Mouse (Mus musculus) midbrain, postnatal 0 days (tissue): ENCODE results near the gene Blzf1. TPM values are rescaled to one million over a fixed set of nuclear protein-coding genes. Genes with fewer than 3 reads are reported as not detected.

Experiments
- ATAC-seq: fragments of 200-750 bp; cut with Nextera tagmentation; 2 replicates; pipeline ENCODE4 v1.8.0; 2017; ENCODE audit warnings: moderate number of reproducible peaks, mild to moderate bottlenecking, moderate TSS enrichment, moderate library complexity; ENCODE audit not compliant: low FRiP score
- DNase-seq: peaks from one replicate; pipeline ENCODE4 v3.0.0-alpha.2; 2015; ENCODE audit warnings: low spot score
- H3K27ac ChIP-seq: fragments of 300-500 bp; sonication (generic); 2 replicates; pipeline ENCODE4 v1.5.1; 2014; ENCODE audit warnings: low read depth, mild to moderate bottlenecking, low read length, mixed read lengths
- H3K27me3 ChIP-seq: fragments of 300-500 bp; sonication (generic); 2 replicates; pipeline ENCODE4 v1.6.1; 2014; ENCODE audit warnings: low read length, control low read depth, mixed read lengths; ENCODE audit not compliant: insufficient read depth
- H3K36me3 ChIP-seq: fragments of 300-500 bp; sonication (generic); 2 replicates; pipeline ENCODE4 v1.6.1; 2014; ENCODE audit warnings: low read length, control low read depth, mixed read lengths; ENCODE audit not compliant: insufficient read depth
- H3K4me1 ChIP-seq: fragments of 300-500 bp; sonication (generic); 2 replicates; pipeline ENCODE4 v1.6.1; 2014; ENCODE audit warnings: mild to moderate bottlenecking, control low read depth, antibody characterized with exemption, low read length, mixed read lengths; ENCODE audit not compliant: insufficient read depth
- H3K4me2 ChIP-seq: fragments of 300-500 bp; sonication (generic); 2 replicates; pipeline ENCODE4 v1.6.1; 2014; ENCODE audit warnings: low read depth, mild to moderate bottlenecking, low read length, mixed read lengths; ENCODE audit not compliant: poor library complexity, severe bottlenecking
- H3K4me3 ChIP-seq: fragments of 300-500 bp; sonication (generic); 2 replicates; pipeline ENCODE4 v1.5.1; 2014; ENCODE audit warnings: low read depth, mild to moderate bottlenecking, low read length, moderate library complexity
- H3K9ac ChIP-seq: fragments of 300-500 bp; sonication (generic); replicated peaks from 2 replicates; pipeline ENCODE4 v1.6.1; 2014; ENCODE audit warnings: mild to moderate bottlenecking, low read length, moderate library complexity, mixed read lengths; ENCODE audit not compliant: poor library complexity, severe bottlenecking
- H3K9me3 ChIP-seq: fragments of 300-500 bp; sonication (generic); 2 replicates; pipeline ENCODE4 v1.6.1; 2016; ENCODE audit warnings: low read length, control low read depth
- CTCF ChIP-seq: IDR thresholded peaks from 2 replicates; pipeline ENCODE4 v1.5.1; 2016; ENCODE audit warnings: antibody characterized with exemption, mild to moderate bottlenecking
- whole genome bisulfite sequencing: fragments of 180-500 bp; shearing (Covaris S2); extraction: QIAGEN DNeasy Blood & Tissue Kit; methylation state at CpG from one replicate; pipeline ENCODE4 v1.1.7; 2014; 5-methylcytosine and 5-hydroxymethylcytosine counted together
- polyA plus RNA-seq: library from polyadenylated mRNA; unstranded; fragments of >200 nt; fragmentation: Nextera tagmentation; extraction: Ambion mirVana; gene quantifications from 2 replicates; pipeline ENCODE4 v1.2.1, GENCODE M21; 2015
- total RNA-seq: library from RNA; depleted of rRNA; stranded (reverse); fragments of >200 nt; gene quantifications from 2 replicates; pipeline ENCODE4 v1.2.3, GENCODE M21; 2014

The Blzf1 gene
- total and polyA plus RNA-seq, 2 experiments from 2014 or later: 16.7 to 22.5 TPM

- Histone ChIP-seq H3K36me3 (peaks cover 12% of the 10 kb centered on the region), H3K27me3 (no peaks in the 10 kb centered on the region), H3K4me3 (no peak overlapping the region), H3K9ac (no peak overlapping the region), H3K4me1 (no peaks in the 10 kb centered on the region), H3K4me2 (no peak overlapping the region), H3K27ac (no peak overlapping the region), H3K9me3 (no peaks in the 10 kb centered on the region)
- no peak for DNase-seq
- WGBS: 88% methylated on average over 5 of the region's 5 CpGs
- no peak for ATAC-seq
- no peak for TF ChIP-seq CTCF
These were observed 6.8 kb upstream of the Blzf1 start for GRCm38 (mm10) chr1:164314085-164314484.

- TF ChIP-seq CTCF: 0 out of 2 replicates have a peak, but pooled peaks have one; percentile 9
- peak overlapping the region; percentile 63 for H3K9ac ChIP-seq
- WGBS: 9% methylated on average over 10 of the region's 10 CpGs
- H3K36me3 ChIP-seq: peaks cover 8% of the 10 kb centered on the region
- H3K4me2 ChIP-seq: peak overlapping the region; percentile 75
- no peaks in the 10 kb centered on the region for H3K27me3 ChIP-seq
- H3K4me3 ChIP-seq: peak overlapping the region; percentile 74
- DNase-seq: no peak
- peaks cover 4% of the 10 kb centered on the region; the same call in 1 of the 2 replicates for H3K4me1 ChIP-seq
- H3K9me3 ChIP-seq: no peaks in the 10 kb centered on the region
- no peak for ATAC-seq
- peak overlapping the region; percentile 68; the same call in 1 of the 2 replicates for H3K27ac ChIP-seq
These were observed 633 bp upstream of the Blzf1 start for GRCm38 (mm10) chr1:164307922-164308321.

- no peak within 1 kb of the TSS for H3K4me3 ChIP-seq
- H3K4me1 ChIP-seq: peaks cover 4% of the 10 kb centered on the region; the same call in 1 of the 2 replicates
- DNase-seq (no peak), ATAC-seq (no peak)
- H3K9me3 ChIP-seq: no peaks in the 10 kb centered on the region
- 88% methylated on average over 5 of the region's 5 CpGs for WGBS
- no peak within 1 kb of the TSS for H3K4me2 ChIP-seq
- TF ChIP-seq CTCF: no peak
- no peak within 1 kb of the TSS for H3K9ac ChIP-seq
- peaks cover 24% of the 10 kb centered on the region for H3K36me3 ChIP-seq
- H3K27me3 ChIP-seq: no peaks in the 10 kb centered on the region
- no peak within 1 kb of the TSS for H3K27ac ChIP-seq
These were observed 3.5 kb downstream of the Blzf1 start, which contains the start of gene Nme7 for GRCm38 (mm10) chr1:164303821-164304220. Gene Nme7, plus strand, starts transcription at chr1:164304121.

- H3K36me3 ChIP-seq: peaks cover 38% of the 10 kb centered on the region
- no peak for TF ChIP-seq CTCF
These were observed 5.3 kb downstream of the Blzf1 start for GRCm38 (mm10) chr1:164301949-164302348.

GRCm38 (mm10) chr1:164296473-164296872, 10.8 kb downstream of the Blzf1 start:
- ATAC-seq: no peak
- H3K36me3 ChIP-seq: peaks cover 45% of the 10 kb centered on the region
- TF ChIP-seq CTCF: no peak

More at GRCm38 (mm10) chr1:164301949-164302348, 5.3 kb downstream of the Blzf1 start:
- WGBS: 91% methylated on average over 4 of the region's 4 CpGs
- ATAC-seq: no peak
- H3K27me3 ChIP-seq: no peaks in the 10 kb centered on the region
- H3K9me3 ChIP-seq: no peaks in the 10 kb centered on the region
- no peak for DNase-seq
- H3K4me2 ChIP-seq: no peak overlapping the region
- H3K4me1 ChIP-seq: peaks cover 4% of the 10 kb centered on the region; the same call in 1 of the 2 replicates
- no peak overlapping the region for H3K4me3 ChIP-seq
- H3K27ac ChIP-seq: no peak overlapping the region
- no peak overlapping the region for H3K9ac ChIP-seq

GRCm38 (mm10) chr1:164294071-164294470, 13.2 kb downstream of the Blzf1 start:
- Histone ChIP-seq H3K36me3 (peaks cover 44% of the 10 kb centered on the region), H3K27ac (no peak overlapping the region), H3K4me2 (no peak overlapping the region), H3K4me1 (no peaks in the 10 kb centered on the region), H3K9ac (no peak overlapping the region), H3K4me3 (no peak overlapping the region), H3K27me3 (no peaks in the 10 kb centered on the region), H3K9me3 (no peaks in the 10 kb centered on the region)
- DNase-seq: no peak
- no peak for TF ChIP-seq CTCF
- no peak for ATAC-seq
- 95% methylated on average over 6 of the region's 6 CpGs for WGBS

More at GRCm38 (mm10) chr1:164296473-164296872, 10.8 kb downstream of the Blzf1 start:
- Histone ChIP-seq H3K27me3 (no peaks in the 10 kb centered on the region), H3K9me3 (no peaks in the 10 kb centered on the region), H3K4me1 (no peaks in the 10 kb centered on the region), H3K9ac (no peak overlapping the region), H3K27ac (no peak overlapping the region), H3K4me2 (no peak overlapping the region), H3K4me3 (no peak overlapping the region)
- no peak for DNase-seq
- 96% methylated on average over 4 of the region's 5 CpGs for WGBS
